Mouse (Mus musculus) gastrocnemius, postnatal 10 days (tissue): ENCODE measurements at regions not wholly inside any gene's neighbourhood (a gene's known extent, or its start where the extent isn't known, plus 50 kb on each side); places are given as distances from the start of the nearest gene placed in this dataset.

ENCODE experiments used
- DNase-seq: peaks from one replicate; pipeline ENCODE4 v3.0.0; 2021; ENCODE audit warnings: mixed read lengths

- DNase-seq = no peak
These were observed 406.6 kb upstream of the Nbea start for GRCm38 (mm10) chr3:56590071-56590470.

- DNase-seq = peak; percentile 48
These were observed 391.9 kb upstream of the Nbea start for GRCm38 (mm10) chr3:56575422-56575821.

- no peak for DNase-seq
These were observed 352.7 kb upstream of the Nbea start for GRCm38 (mm10) chr3:56536178-56536577.

- no peak for DNase-seq
These were observed 320.9 kb upstream of the Nbea start for GRCm38 (mm10) chr3:56504445-56504844.

GRCm38 (mm10) chr3:56499301-56499700 lies 315.8 kb upstream of the Nbea start:
- no peak for DNase-seq

GRCm38 (mm10) chr3:56493937-56494336 lies 310.4 kb upstream of the Nbea start:
- no peak for DNase-seq

GRCm38 (mm10) chr3:56489154-56489553 lies 305.7 kb upstream of the Nbea start:
- DNase-seq = no peak

- DNase-seq = no peak
These were observed 302.3 kb upstream of the Nbea start for GRCm38 (mm10) chr3:56485550-56486400.

GRCm38 (mm10) chr3:56484096-56484495 lies 300.6 kb upstream of the Nbea start:
- DNase-seq = no peak

- no peak for DNase-seq
These were observed 299.9 kb upstream of the Nbea start for GRCm38 (mm10) chr3:56483370-56483769.

- no peak for DNase-seq
These were observed 296.0 kb upstream of the Nbea start for GRCm38 (mm10) chr3:56479529-56479928.

GRCm38 (mm10) chr3:56478544-56479140 lies 295.1 kb upstream of the Nbea start:
- DNase-seq = no peak

- no peak for DNase-seq
These were observed 292.3 kb upstream of the Nbea start for GRCm38 (mm10) chr3:56475529-56476527.

- no peak for DNase-seq
These were observed 289.1 kb upstream of the Nbea start for GRCm38 (mm10) chr3:56472651-56473050.

- no peak for DNase-seq
These were observed 288.3 kb upstream of the Nbea start for GRCm38 (mm10) chr3:56471823-56472222.

GRCm38 (mm10) chr3:56471185-56471584 lies 287.7 kb upstream of the Nbea start:
- no peak for DNase-seq

- no peak for DNase-seq
These were observed 274.1 kb upstream of the Nbea start for GRCm38 (mm10) chr3:56457625-56458024.

GRCm38 (mm10) chr3:56456317-56456716 lies 272.8 kb upstream of the Nbea start:
- no peak for DNase-seq

- peak; percentile 17 for DNase-seq
These were observed 255.4 kb upstream of the Nbea start for GRCm38 (mm10) chr3:56438900-56439299.

- no peak for DNase-seq
These were observed 254.7 kb upstream of the Nbea start for GRCm38 (mm10) chr3:56438020-56438747.

- DNase-seq = peak; percentile 36
These were observed 253.6 kb upstream of the Nbea start for GRCm38 (mm10) chr3:56437058-56437457.

GRCm38 (mm10) chr3:56433495-56433894 lies 250.0 kb upstream of the Nbea start:
- no peak for DNase-seq
